Mouse (Mus musculus) MEL-GATA-1-ER (cell line): ENCODE measurements around the gene Arhgap4.
A peak's percentile ranks its signal among the peaks of the same experiment; 100 is the strongest.

Experiments used
- DNase-seq: peaks from one replicate; pipeline ENCODE4 v3.0.0-alpha.2; 2012; ENCODE audit warnings: low read depth; ENCODE audit errors: extremely low read depth

The Arhgap4 gene

DNA sequence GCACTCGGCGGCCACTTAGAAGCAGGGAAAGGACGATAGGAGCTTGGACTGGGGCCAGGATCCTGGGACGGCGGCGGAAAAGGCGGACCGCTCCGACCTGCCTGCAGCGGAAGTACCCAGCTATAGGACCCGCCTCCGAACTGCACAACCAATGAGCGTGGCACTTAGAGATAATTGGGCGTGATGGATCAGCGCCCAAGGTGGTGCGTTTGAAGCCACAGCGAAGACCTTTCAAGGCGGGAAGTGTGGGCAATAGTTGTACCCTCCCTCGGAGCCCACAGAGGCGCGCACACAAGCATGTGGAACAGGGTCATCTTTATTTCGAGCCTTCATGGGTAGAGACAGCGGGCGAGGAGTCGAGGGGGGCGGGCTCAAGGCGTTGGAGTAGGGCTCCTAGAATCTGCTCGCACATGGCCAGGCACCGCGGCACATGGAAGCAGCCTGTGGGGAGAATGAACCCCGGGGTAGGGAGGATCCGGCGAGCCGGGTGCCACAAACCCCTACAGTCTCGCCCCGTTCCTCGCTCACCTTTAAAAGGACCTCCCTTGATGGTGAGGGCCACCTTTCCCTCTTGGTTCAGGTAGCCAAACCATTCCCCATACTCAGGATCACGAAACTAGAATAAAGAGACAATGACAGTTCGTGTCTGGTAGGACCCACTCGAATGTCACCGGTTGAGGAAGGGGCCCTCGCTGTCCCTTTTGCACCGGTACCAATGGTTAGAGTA, at the start of gene Arhgap4, which contains the start of gene Naa10:
Gene Arhgap4 (minus strand): TSS at position 48 of the 727 bp plus-strand sequence.
Gene Naa10 (minus strand): TSS at position 122 of the 727 bp plus-strand sequence.
- peak; percentile 96 for DNase-seq

DNA sequence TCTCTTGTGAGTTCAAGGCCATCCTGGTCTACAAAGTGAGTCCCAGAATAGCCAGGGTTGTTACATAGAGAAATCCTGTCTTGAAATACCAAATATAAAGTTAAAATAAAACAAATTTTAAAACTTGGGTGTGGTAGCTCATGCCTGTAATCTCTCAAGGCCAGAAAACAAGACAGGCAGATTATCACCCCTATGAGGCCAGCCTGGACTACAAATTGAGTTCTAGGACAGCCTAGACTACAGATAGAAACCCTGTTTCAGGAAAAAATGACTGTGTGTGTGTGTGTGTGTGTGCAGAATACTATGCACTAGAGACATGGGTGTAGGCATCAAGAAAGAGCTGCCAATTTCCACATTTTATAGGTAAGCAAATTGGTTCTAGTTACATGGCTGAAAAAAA, 49.1 kb upstream of the Arhgap4 start:
- DNase-seq, result no peak

DNA sequence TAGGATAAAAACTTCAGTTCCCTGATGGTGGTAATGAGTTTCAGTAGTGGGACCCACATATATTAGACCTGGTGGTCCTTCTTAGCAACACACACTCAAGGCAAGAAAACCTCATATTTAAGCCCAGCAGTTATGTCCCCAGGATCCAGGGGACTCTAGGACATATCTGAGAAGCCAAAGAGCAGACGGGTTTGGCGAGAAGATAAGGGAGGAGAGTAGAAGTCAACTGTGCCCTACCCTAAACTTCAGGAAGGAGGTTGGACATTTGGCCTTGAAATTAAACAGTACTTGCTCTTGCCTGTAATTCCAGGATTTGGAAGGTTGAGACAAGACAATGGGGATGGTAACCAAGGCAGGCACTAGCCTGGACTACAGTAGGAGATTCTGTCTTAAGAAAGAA, 48.1 kb upstream of the Arhgap4 start:
- DNase-seq, result peak; percentile 57

DNA sequence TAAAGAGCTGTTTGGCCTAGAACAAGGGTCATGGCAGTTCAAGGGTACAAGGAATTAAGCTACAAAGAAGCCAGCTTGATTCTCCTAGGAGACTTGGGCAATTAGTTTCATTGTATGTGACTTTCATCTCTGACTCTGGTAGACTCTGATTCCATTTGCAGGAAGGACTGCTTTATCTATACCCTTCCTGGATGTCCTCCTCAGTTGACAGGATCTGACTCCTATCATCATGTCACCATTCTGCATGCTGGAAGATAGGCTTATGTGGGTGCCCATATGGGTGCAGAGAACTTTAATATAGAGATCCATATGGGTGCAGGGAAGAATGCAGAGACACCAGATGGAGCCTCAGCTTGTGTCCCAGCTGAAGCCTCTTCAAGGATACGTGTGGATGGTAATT, 47.5 kb upstream of the Arhgap4 start:
- DNase-seq, result peak; percentile 63

DNA sequence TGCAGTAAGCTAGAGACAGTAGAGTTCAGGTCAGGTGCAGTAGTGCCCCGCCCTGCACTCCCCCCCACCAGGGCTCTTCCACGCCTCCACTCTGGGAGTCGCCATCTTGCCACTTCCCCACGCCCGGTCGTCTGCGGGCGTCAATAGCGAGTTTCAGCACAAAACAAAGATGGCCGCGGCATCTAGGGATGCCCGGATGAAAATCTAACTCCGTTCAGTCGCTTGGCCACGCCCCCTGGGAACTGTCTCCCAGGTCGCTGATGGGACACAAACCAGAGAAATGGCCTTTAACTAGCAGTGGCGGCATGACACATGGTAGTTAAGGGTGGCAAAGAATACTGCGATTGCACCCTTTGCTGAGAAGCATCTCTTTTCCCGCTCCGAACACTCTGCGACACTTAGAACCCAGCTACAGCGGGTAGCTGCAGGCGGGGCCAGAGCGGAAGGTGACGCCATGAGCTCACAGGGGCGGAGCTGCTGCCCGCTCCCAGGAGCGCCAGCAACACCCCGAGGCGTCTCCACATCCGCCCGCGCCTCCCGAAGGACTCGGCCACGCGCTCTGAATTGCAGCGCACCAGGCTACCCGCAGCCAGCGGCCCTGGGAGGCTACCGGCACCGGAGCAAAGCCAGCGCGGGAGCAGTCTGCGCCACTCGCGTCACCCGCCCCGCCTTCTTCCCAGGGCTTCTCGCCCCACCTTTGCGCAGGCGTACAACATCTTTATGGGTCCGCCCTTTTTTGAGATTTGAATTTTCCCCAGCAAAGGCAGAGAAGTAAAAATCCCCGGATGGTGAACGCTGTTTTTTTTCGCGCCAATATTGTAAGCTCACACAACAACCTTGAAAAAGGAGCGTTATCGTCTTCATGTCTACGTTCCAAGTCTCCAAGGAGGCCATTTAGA, 45.8 kb upstream of the Arhgap4 start:
- DNase-seq, result peak; percentile 94

DNA sequence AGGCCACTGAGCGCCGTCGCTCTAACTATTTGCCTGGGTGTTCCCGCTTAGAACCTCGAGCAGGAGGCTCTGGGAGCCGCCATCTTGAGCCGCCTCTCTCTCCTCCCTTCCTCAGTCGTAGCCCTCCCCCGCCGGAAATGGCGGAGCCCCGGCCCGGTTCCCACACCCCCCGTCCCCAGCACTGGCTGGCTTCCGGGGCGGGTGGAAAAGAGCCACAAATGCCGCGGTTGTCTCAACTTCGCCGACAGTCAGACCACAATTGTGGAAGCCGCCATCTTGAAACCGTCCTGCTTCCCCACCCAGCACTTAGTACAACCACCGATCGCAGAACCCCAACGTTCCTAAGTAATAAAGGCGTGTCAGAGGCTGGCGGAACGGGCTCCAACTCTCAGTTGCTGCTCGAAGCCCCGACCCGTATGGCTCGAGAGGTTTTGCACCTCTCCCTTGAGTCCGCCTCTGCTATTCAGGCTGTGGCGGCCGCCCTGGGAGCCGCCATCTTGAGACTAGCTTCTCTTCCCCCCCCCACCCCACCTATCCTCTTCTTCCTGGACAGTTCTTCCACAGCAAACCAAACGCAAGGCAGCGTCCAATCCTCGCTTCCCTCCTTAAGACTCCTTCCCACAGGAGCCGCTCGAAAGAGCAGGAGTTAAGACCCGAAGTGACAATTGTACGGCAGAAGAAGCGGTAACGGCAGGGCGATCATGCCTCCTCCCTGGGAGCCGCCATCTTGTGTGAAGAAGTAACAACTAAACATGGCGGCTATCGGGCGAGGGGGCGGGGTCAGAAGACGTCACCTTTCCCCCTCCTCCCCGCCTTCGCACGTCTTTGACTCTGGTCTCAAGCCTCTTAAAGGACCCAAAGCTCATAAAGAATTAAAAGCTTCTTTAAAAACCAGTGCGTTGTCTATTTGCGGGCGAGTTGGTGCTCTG, 44.8 kb upstream of the Arhgap4 start, which contains the start of gene Hcfc1:
Gene Hcfc1 (minus strand): TSS at position 110 of the 929 bp plus-strand sequence.
- peak; percentile 72 for DNase-seq

DNA sequence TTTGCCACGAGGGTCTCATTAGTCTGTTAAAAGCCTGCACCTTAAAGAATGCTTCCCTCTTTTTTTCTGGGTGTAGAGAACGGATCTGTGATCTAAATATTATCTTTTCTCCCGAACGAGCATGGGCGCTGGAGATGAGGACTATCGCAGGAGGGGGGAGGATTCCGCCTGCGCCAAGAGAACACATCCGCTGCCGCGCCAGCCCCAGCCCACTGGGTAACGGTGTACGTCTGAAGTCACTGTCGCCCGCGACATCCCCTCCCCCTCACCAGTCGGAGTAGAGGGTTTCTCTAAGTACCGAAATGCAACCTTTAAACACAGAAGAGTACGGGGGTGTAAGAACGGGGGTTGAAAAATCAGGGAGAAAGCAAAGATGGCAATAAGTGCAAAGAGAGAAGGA, 43.6 kb upstream of the Arhgap4 start:
- peak; percentile 64 for DNase-seq

DNA sequence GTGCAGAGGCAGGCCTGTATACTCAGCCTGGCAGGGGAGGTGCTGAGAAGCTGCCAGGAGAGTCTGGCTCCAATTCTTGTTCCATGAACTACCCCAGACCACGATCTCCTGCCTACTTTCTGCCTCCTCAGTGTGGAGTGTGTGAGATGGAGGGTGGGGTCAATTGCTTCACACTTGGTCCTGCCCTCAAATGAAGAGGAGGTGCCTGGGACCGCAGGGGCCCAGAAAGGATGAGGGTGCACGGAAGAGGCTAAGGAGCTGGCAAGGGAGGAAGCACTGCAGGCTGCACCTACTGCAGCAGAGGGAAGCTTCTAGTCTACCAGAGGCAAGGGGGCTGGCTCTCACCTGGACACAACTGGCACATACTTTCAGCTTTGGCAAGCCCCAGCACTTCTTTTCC, 42.7 kb upstream of the Arhgap4 start:
- no peak for DNase-seq

DNA sequence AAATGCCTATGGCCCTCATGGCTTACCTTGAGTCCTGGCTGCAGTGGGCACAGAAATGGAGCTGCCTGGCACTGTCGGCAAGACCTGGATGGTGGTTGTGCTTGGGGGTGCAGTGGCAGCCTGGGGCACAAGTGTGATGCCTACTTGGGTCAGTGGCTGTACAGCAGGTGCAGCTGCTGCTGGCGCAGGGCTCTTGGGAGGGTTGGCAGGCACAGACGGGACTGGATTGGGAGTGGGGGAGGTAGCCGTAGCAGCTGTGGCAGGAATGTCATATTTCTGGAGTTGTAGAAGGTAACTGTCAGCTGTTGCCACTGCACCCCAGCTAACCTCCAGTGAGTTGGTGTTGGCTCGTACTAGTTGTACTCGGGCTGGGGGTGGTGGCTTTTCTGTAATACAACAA, 33.3 kb upstream of the Arhgap4 start:
- DNase-seq, result no peak

DNA sequence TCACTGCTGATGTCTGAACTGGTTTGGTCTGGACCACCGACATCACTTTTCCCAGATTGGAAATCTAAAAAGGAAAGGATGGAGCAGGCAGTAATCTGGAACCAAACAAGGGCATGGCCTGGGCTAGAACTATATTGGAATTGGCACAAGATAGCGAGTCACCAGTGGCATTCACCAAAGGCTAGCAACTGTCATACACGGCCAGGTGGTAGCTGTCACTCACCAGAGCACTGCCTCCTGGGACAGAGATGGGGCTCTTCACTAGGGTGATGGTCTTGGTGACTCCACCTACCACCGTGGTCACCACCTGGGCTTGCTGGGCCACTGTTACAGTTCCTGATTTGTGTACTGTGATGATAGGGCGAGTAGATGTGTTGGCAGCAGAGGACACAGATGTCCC, 30.9 kb upstream of the Arhgap4 start:
- no peak for DNase-seq

DNA sequence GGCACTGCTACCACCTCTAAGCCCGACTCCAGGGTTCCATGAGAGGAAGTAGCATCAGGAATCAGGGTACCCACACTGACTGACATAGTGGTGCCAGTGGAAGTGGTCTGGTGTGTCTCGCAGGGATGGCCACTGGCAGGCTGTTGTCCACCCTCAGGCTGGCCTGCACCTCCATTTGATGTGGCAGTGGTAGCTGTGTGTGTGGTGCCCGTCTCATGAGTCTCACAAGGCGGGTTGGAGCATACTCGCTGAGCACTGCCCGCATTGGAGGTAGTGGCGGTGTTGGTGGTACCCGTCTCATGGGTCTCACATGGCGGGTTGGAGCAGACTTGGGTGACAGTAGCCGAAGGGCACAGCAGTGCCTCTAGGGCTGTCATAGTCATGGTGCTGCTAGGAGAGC, 27.7 kb upstream of the Arhgap4 start:
- no peak for DNase-seq

DNA sequence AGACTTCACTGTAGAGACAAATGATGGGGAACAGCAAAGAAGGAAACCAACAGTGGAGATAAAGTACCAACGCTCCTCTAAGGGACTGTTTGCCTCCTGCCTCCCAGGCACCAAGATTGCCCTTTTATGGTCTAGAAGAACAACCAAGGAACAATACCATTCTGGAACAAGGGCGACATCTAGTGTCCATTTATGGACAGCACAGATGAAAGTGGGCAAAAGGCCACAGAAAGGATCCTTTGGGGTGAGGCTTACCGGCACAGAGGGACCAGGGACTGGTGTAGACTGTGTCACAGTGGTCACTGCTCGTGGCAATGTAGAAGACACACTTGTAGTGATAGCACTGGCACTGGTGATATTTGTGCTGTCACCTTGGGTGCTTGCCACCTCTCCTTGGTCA, 27.0 kb upstream of the Arhgap4 start:
- DNase-seq, result peak; percentile 66

DNA sequence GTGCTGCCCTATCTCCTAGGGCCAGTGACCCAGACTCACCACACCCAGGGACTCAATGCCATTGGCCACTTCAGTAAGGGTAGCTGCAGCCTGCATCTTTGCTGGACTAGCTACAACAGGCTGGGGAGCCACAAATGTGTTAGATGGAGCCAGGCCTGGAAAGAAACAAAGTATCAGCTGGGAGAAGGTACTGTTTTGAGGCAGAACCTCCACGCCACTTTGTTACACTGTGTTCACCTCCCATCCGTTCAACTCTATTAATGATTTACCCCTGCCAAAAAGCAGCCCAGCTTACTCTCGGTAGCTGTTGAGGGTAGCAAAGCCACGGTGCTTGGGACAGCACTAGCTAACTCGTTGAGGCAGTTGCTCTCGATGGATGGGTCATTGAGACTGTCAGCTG, 25.2 kb upstream of the Arhgap4 start:
- no peak for DNase-seq

DNA sequence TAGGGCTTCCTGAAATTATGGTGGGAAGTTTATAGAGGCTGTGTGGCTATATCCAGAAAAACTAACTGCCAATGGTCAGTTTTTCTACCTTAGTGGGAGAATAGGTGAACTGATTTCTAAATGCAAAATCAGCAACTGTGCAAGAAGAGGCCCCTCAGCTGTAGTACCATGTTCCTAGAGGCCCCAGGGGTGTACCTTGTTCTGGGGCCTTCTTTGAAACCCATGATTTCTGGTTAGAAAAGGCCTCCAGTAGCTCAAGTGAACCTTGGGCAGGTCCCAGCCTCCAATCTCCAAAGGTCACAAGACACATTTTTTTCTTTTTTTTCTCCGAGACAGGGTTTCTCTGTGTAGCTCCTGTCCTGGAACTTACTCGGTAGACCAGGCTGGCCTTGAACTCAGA, 20.6 kb upstream of the Arhgap4 start:
- no peak for DNase-seq

DNA sequence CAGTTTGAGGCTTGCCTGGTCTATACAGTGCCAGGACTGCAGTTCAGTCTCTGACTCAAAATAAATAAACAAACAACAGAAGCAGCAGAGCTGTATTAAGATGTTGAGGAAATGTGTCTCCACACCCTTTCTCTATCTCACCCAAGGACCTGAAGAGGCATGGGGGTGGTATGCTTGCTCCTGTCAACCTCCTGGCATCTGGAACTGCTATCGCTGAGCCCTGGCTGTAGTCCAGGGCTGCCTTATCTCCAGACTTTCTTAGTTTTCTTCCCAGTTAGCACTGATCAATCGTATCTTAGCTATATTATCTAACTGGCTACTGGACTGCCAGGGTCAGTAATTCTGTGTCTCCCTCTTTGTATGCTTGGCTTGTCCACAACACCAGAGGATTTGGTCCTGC, 20.2 kb upstream of the Arhgap4 start:
- no peak for DNase-seq

DNA sequence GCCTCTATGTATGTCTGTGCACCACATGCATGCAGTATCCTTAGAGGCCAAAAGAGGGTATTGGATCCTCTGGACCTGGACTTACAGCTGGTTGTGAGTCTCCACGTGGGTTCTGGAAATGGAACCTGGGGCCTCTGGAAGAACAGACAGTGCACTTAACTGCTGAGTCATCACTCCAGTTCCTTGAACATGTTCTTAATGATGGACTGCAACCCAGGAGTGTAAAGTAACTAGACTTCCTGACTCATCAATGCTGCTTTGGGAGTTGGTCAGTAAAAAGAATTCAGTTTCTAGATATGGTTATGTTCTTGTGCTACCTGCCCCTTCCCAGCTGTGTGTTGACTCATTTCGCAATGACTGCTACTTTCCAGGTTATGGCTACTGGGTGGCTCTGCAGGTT, 10.2 kb upstream of the Arhgap4 start:
- no peak for DNase-seq

DNA sequence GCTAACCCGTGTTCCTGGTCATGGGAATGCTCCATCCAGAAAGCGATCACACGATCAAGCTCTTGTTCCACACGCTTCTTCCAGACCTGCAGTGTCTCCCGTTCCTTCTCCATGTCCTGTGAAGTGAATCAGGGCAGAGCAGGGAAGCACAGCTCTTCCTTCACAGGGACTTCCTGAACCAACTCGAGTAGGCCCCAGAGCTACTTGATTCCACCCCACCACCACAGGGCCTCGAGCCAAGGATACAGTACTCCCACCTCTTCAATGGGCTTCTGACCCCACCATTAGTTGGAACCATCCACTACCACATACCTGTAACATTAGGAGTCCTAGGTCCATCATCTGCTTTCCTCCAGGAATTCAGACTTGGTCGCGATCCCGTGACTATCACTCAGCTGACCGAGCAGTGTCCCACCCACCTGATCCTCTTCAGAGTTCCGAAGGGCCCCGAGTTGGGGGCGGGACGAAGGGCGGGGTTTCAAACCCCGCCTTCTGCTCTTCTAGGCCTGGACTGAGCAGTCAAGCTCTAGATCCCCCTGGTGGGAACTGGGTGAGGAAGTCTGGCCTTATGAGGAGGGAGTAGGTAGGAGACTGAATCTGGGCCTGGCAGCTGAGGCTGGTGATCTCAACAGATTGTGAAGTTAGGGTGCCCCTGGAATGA, 8.9 kb upstream of the Arhgap4 start, which contains the start of gene Renbp:
Gene Renbp (minus strand): TSS at position 449 of the 661 bp plus-strand sequence.
- peak; percentile 88 for DNase-seq

DNA sequence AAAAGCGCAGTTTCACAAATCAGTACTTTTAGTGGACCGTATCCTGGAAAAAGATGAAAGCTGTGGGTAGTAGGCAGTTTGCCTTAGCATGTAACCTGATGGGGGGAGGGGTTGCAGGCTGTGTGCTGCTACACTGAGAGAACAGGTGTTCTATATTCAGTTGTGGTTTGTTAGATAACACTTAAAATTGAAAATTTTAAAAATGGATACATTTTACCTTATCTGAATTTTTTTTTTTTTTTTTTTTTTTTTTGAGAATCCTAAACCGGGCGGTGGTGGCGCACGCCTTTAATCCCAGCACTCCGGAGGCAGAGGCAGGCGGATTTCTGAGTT, 846 bp upstream of the Arhgap4 start:
- DNase-seq, result no peak

DNA sequence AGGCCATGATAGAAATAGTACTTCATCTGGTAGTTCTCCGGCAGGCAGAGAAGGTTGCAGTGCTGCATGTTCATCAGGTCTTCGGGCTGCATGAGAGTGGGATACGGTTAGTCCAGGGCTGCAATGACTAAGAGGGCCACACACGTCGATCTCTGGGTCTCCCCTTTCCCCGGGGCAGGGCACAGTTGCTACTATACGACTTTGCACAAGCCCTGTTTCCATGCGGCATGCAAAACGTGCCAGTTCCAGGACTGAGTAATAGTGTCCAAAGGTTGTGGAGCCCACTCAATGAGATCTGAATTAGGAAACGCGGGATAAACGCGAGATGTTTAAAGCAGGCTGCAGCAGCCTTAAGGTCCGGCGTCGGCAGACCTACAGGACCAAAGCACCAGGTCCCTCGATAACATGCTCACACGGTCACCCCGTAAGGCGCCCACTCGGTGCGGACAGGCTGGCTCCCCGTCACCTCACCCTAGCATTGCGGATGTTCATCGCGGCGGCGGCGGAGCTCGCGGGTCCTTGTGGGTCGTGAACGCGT, 316 bp downstream of the Arhgap4 start:
- no peak for DNase-seq

DNA sequence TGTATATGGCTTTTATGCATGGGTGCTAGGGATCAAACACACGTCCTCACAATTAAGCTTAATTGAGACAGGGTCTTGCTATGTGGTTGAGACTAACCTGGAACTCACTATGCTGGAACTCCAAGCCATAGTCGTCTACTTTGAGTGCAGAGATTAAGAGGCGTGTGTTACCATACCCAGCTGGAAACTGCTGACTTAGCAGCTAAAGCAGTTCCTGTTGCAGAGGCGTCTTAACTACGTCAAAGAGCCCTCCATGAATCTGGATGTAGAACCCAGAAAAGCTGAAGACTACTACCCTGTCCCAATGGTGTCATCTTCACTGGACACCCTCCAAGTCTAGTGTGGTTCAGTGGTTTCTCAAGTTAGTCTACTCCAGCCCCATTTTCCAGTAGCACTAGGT, 3.0 kb downstream of the Arhgap4 start:
- no peak for DNase-seq

DNA sequence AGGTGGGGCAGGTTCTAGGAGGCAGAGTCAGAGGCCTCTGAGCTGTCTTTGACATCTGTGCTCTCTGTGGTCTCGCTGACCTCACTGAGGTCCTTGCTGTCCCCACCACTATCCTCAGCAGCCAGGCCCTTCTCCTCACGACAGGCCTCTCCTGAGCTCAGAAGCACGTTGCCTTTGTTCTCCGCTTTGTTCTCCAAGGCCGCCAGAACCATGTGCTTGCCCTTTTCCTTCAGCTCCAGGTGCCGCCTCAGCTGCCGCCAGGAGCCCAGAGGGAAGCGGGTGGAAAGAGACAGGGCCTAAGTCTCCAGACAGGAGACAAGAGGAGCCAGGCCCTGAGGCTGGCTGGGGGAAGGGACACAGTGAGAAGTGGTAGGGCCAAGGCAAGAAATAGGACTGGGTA, 4.7 kb downstream of the Arhgap4 start:
- no peak for DNase-seq
